Mouse (Mus musculus) spleen, adult 2 months (tissue): ENCODE results near the gene Tnfaip3.

Experiments used
- CTCF ChIP-seq: fragments of 200-500 bp; IDR thresholded peaks from 2 replicates; pipeline ENCODE4 v1.5.1; 2011; ENCODE audit warnings: mild to moderate bottlenecking, inconsistent platforms; ENCODE audit not compliant: insufficient read depth, insufficient read length, insufficient replicate concordance; ENCODE audit errors: extremely low read depth
- POLR2A ChIP-seq: fragments of 200-500 bp; IDR thresholded peaks from 2 replicates; pipeline ENCODE4 v1.6.1; 2011; ENCODE audit warnings: low read depth, low read length, inconsistent platforms

DNA sequence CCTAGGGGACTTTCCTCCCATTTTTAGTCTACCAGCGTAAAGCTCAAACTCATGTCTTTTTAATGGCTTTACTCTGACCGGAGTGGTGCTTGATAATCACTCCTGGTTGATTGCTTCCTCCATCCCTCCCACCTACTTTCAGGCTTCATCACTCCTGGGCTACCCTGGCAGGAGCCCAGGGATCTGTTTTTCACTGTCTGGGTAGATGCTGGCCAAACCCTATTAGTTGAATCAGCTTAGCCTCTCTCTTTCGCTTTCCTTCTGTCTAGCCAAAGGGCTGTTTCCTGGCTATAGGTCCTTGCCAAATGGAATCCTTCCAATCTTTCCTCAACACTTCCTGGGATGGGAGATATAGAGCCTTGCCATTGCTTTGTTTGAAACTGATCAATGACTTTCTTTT, 19.3 kb upstream of the Tnfaip3 start:
- TF ChIP-seq CTCF (no peak), POLR2A (no peak)
